Mouse (Mus musculus): Measurements from ENCODE around the gene Angptl2. TPM values are rescaled to one million over a fixed set of nuclear protein-coding genes. Genes with fewer than 3 reads are reported as not detected.

Gene Angptl2
- polyA plus RNA-seq, 1 experiment from 2014 or later = 10.8 TPM

DNA sequence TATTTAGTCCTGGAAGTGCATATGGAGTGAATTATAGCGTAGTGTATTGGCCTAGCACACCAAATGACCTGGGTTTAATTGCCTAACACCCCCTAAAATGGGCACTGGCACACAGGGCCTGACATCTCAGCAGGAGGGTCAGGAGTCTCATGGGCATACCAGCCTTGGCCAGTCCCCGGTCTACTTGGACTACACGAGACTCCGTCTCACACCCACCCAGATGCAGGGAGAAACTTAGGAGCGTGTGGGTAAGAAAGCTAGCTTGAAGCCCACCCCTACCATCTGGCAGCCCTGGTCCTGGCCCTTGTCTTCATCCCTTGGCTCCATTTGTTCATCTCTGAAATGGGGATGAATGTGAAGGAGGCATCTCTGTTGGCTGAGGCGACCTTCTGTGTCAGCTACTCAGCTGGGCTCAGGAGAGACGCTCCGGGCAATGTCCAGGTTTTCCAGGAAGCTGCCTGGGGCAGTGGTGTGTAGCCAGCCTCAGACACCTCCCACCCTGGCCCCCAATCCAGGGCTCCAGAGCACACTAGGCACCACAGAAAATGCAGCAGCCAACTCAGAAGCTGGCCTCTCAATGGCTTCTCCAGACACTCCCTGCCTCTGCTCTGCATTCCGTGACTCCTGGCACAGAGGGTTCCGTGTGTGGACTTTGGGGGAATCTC is 4.9 kb downstream of the Angptl2 start:
- Histone ChIP-seq H3K27me3 (no peaks in the 10 kb centered on the region), H3K4me3 (no peak overlapping the region), H3K4me2 (replicated peaks) (no peak overlapping the region), H3K27ac (replicated peaks) (no peak overlapping the region), H3K4me1 (peaks cover 29% of the 10 kb centered on the region), H3K9me3 (no peaks in the 10 kb centered on the region), H3K9ac (replicated peaks) (no peak overlapping the region), H3K36me3 (no peaks in the 10 kb centered on the region)
- 87% methylated on average over 10 of the region's 10 CpGs for WGBS
- ATAC-seq (replicated peaks) = no peak

- H3K36me3 ChIP-seq = no peaks in the 10 kb centered on the region
- no peak overlapping the region for H3K4me3 ChIP-seq
- no peak for ATAC-seq (replicated peaks)
- 89% methylated on average over 11 of the region's 11 CpGs for WGBS
- no peaks in the 10 kb centered on the region for H3K27me3 ChIP-seq
- H3K27ac ChIP-seq (replicated peaks) = no peak overlapping the region
- no peak overlapping the region for H3K9ac ChIP-seq (replicated peaks)
- no peaks in the 10 kb centered on the region for H3K9me3 ChIP-seq
- peaks cover 23% of the 10 kb centered on the region for H3K4me1 ChIP-seq
- no peak overlapping the region for H3K4me2 ChIP-seq (replicated peaks)
Measured at GRCm38 (mm10) chr2:33221339-33221900, 5.6 kb downstream of the Angptl2 start.

DNA sequence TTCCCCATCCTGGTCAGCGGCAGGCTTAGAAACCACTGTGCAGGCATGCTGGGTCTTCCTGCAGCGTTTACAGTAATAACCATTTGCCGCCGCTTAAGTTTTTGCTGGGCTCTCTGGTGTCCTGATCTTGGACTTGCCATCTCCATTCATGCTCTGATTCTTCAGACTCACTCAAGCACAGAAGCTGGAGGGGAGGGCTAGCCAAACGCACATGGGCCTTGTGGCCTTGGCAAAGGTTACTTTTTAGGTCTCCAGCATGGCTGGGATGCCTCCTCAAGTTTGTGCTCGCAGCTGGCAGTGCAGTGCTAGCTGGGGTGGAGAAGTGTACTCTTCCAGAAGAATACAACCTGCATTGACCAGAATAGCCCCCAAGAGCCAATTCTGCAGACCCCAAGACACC is 6.6 kb downstream of the Angptl2 start:
- Histone ChIP-seq H3K4me3 (no peak overlapping the region), H3K27ac (replicated peaks) (no peak overlapping the region), H3K36me3 (no peaks in the 10 kb centered on the region), H3K9ac (replicated peaks) (no peak overlapping the region), H3K27me3 (no peaks in the 10 kb centered on the region), H3K4me2 (replicated peaks) (no peak overlapping the region), H3K4me1 (peaks cover 12% of the 10 kb centered on the region), H3K9me3 (no peaks in the 10 kb centered on the region)
- WGBS = 87% methylated on average over 6 of the region's 6 CpGs
- no peak for ATAC-seq (replicated peaks)

- peaks cover 3% of the 10 kb centered on the region for H3K4me1 ChIP-seq
- no peaks in the 10 kb centered on the region for H3K36me3 ChIP-seq
- no peak overlapping the region for H3K4me2 ChIP-seq (replicated peaks)
- H3K4me3 ChIP-seq = no peak overlapping the region
- no peak overlapping the region for H3K27ac ChIP-seq (replicated peaks)
- WGBS = 72% methylated on average over 10 of the region's 10 CpGs
- no peak for ATAC-seq (replicated peaks)
- H3K9me3 ChIP-seq = no peaks in the 10 kb centered on the region
- H3K27me3 ChIP-seq = no peaks in the 10 kb centered on the region
- no peak overlapping the region for H3K9ac ChIP-seq (replicated peaks)
Measured at GRCm38 (mm10) chr2:33223656-33224358, 7.9 kb downstream of the Angptl2 start.

DNA sequence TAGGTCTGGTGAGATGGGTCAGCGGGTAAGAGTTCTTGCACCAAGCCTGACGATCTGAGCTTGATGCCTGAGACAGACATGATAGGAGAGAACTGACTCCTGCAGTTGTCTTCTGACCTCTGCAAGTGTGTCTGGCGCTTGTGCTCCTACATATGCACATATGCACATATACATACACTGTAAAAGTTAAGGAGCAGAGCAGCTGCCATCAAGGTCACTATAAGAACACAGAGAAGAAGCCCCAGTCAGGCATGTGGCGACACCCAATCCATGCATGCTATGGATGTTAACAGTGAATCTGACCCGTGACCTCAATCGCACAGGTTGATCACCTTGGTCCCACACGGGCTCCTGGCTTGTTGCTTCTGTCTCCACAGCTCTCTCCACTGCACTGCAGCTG is 10.1 kb downstream of the Angptl2 start:
- Histone ChIP-seq H3K4me1 (peaks cover 2% of the 10 kb centered on the region; the same call in 1 of the 2 replicates), H3K9me3 (no peaks in the 10 kb centered on the region), H3K4me2 (replicated peaks) (no peak overlapping the region), H3K4me3 (no peak overlapping the region), H3K27me3 (no peaks in the 10 kb centered on the region), H3K9ac (replicated peaks) (no peak overlapping the region), H3K36me3 (no peaks in the 10 kb centered on the region), H3K27ac (replicated peaks) (no peak overlapping the region)
- ATAC-seq (replicated peaks) = no peak
- WGBS = 93% methylated on average over 7 of the region's 7 CpGs

- Histone ChIP-seq H3K36me3 (no peaks in the 10 kb centered on the region), H3K27ac (replicated peaks) (no peak overlapping the region), H3K4me1 (peaks cover 11% of the 10 kb centered on the region), H3K4me2 (replicated peaks) (no peak overlapping the region), H3K9ac (replicated peaks) (no peak overlapping the region), H3K4me3 (no peak overlapping the region), H3K27me3 (no peaks in the 10 kb centered on the region), H3K9me3 (no peaks in the 10 kb centered on the region)
- ATAC-seq (replicated peaks) = no peak
- WGBS = 94% methylated on average over 11 of the region's 11 CpGs
Measured at GRCm38 (mm10) chr2:33228077-33228476, 12.2 kb downstream of the Angptl2 start.

DNA sequence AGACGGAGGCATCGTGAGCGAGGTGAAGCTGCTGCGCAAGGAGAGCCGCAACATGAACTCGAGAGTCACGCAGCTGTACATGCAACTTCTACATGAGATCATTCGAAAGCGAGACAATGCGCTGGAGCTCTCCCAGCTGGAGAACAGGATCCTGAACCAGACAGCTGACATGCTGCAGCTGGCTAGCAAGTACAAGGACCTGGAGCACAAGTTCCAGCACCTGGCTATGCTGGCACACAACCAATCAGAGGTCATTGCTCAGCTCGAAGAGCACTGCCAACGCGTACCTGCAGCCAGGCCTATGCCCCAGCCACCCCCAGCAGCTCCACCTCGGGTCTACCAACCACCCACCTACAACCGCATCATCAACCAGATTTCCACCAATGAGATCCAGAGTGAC is 12.7 kb downstream of the Angptl2 start:
- Histone ChIP-seq H3K36me3 (no peaks in the 10 kb centered on the region), H3K9ac (replicated peaks) (no peak overlapping the region), H3K4me1 (peaks cover 11% of the 10 kb centered on the region), H3K4me2 (replicated peaks) (no peak overlapping the region), H3K27ac (replicated peaks) (no peak overlapping the region), H3K4me3 (no peak overlapping the region), H3K9me3 (no peaks in the 10 kb centered on the region), H3K27me3 (no peaks in the 10 kb centered on the region)
- WGBS = 95% methylated on average over 15 of the region's 15 CpGs
- no peak for ATAC-seq (replicated peaks)

DNA sequence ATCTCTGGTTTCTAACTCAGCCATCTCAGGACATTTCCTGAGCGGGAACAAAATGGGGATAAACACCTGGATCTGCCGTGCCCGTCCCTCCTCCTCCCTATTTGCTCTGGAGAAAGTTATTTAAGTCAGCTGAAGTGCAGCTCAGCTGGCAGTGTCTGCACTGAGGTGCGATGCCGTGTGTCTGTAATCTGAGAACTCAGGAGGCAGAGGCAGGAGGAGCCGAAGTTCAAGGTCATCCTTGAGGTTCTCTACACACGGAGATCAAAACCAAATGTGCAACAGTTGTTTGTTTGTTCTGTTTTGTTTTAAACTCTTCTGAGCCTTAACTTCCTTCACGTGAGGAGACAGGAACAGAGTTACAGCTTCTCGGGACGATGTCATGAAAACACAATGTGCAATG is 14.8 kb downstream of the Angptl2 start:
- H3K9me3 ChIP-seq = no peaks in the 10 kb centered on the region
- 80% methylated on average over 10 of the region's 10 CpGs for WGBS
- H3K9ac ChIP-seq (replicated peaks) = no peak overlapping the region
- peaks cover 17% of the 10 kb centered on the region for H3K4me1 ChIP-seq
- no peak overlapping the region for H3K27ac ChIP-seq (replicated peaks)
- ATAC-seq (replicated peaks) = no peak
- no peaks in the 10 kb centered on the region for H3K36me3 ChIP-seq
- H3K4me2 ChIP-seq (replicated peaks) = no peak overlapping the region
- H3K27me3 ChIP-seq = no peaks in the 10 kb centered on the region
- no peak overlapping the region for H3K4me3 ChIP-seq

GRCm38 (mm10) chr2:33231788-33232187 is 15.9 kb downstream of the Angptl2 start:
- no peak for ATAC-seq (replicated peaks)

DNA sequence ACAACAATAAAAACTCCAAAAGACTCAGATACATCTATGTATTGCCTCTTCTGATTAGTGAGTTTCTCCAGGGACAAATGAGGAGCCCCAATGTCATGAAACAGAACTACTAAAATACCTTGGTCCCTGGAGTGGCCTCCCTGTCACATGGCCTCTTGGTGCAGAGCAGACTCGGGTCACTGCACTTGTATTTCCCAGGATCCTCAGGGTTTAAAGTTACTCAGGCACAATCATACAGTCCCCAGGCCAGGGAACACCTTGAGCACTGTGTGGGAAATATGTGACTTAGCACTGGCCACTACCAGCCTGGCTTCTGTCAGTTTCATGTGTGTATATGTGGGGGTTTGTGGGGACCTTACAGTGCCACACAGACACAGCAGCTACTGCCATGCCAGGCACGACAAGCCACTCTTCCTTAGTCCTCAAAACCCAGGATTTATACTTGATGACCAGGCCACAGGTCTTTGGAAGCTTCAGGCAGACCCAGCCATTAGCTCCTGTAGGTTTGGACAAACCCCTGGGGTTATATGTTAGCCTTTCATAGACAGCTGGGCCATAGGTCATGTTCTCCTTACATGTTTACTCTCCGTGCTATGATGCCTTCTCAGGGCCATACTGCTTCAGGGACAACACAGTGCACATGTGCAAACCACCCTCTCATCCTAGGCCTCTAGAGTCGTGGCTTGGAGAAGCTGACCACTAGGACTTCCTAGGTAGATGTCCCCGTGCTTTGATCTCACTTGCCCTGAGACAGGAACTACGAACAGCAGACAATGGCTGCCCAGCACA is 17.1 kb downstream of the Angptl2 start:
- H3K9me3 ChIP-seq = no peaks in the 10 kb centered on the region
- peaks cover 17% of the 10 kb centered on the region for H3K4me1 ChIP-seq
- no peak for ATAC-seq (replicated peaks)
- H3K4me3 ChIP-seq = no peak overlapping the region
- no peak overlapping the region for H3K4me2 ChIP-seq (replicated peaks)
- H3K27me3 ChIP-seq = no peaks in the 10 kb centered on the region
- H3K36me3 ChIP-seq = no peaks in the 10 kb centered on the region
- no peak overlapping the region for H3K9ac ChIP-seq (replicated peaks)
- 81% methylated on average over 6 of the region's 6 CpGs for whole genome bisulfite sequencing
- H3K27ac ChIP-seq (replicated peaks) = no peak overlapping the region

More at GRCm38 (mm10) chr2:33231788-33232187, 15.9 kb downstream of the Angptl2 start:
- Histone ChIP-seq H3K36me3 (no peaks in the 10 kb centered on the region), H3K4me1 (peaks cover 17% of the 10 kb centered on the region), H3K4me2 (replicated peaks) (no peak overlapping the region), H3K27me3 (no peaks in the 10 kb centered on the region), H3K4me3 (no peak overlapping the region), H3K27ac (replicated peaks) (peak overlapping the region; percentile 25; the same call in 1 of the 2 replicates), H3K9me3 (no peaks in the 10 kb centered on the region), H3K9ac (replicated peaks) (no peak overlapping the region)
- 49% methylated on average over 2 of the region's 2 CpGs for WGBS

DNA sequence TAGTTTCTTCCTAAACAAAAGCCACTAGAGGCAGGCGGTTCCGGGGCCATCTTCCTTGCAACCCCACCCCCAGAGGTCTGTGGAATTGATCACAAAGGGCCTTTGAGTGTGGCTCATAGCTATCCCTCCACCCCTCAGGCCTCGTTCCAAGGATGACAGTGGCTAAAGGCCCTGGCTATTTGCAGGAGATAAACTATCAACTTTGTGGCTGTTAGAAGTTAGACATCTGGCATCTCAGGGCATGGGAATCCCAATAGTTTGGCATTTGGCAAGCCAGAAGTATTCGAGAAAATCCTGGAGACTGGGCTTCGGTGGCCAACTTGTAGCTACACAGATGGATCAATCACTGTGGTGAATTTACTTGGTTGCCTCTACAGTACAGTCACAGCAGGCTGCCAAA is 18.0 kb downstream of the Angptl2 start:
- no peak overlapping the region for H3K27ac ChIP-seq (replicated peaks)
- H3K4me2 ChIP-seq (replicated peaks) = no peak overlapping the region
- no peak for ATAC-seq (replicated peaks)
- no peaks in the 10 kb centered on the region for H3K27me3 ChIP-seq
- no peak overlapping the region for H3K9ac ChIP-seq (replicated peaks)
- 61% methylated on average over 5 of the region's 5 CpGs for WGBS
- H3K4me1 ChIP-seq = peaks cover 17% of the 10 kb centered on the region
- no peaks in the 10 kb centered on the region for H3K36me3 ChIP-seq
- H3K9me3 ChIP-seq = no peaks in the 10 kb centered on the region
- H3K4me3 ChIP-seq = no peak overlapping the region

DNA sequence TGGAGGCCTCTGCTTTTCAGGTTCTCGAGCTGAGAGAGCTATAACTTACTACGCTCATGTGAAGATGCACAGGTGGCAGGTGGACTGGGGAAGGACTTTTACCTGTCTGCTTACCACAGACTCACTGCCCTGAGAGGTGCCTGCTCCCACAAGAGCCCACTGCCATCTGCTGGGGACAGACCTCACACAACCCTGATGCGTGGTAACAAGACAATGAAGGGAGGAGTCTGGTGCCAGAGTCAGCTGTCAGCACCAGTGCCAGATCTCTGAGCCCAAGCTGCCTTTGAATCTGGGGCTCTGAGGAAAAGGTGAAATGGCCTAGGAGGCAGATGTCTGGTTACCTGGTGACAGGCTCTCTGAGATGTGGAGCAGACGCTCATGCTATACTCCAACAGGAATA is 19.0 kb downstream of the Angptl2 start:
- no peak overlapping the region for H3K4me2 ChIP-seq (replicated peaks)
- no peak overlapping the region for H3K4me3 ChIP-seq
- no peak overlapping the region for H3K27ac ChIP-seq (replicated peaks)
- no peak overlapping the region for H3K9ac ChIP-seq (replicated peaks)
- H3K36me3 ChIP-seq = no peaks in the 10 kb centered on the region
- H3K9me3 ChIP-seq = no peaks in the 10 kb centered on the region
- H3K27me3 ChIP-seq = no peaks in the 10 kb centered on the region
- H3K4me1 ChIP-seq = peaks cover 17% of the 10 kb centered on the region
- ATAC-seq (replicated peaks) = no peak
- WGBS = 82% methylated on average over 4 of the region's 4 CpGs

Data from forebrain, embryonic 15.5 days (tissue).